Mouse (Mus musculus) midbrain, embryonic 16.5 days (tissue): ENCODE data around the gene Galnt10. TPM values are rescaled to one million over a fixed set of nuclear protein-coding genes. Genes with fewer than 3 reads are reported as not detected.

Source experiments
- ATAC-seq: fragments of 200-750 bp; cut with Nextera tagmentation; 2 replicates; pipeline ENCODE4 v1.8.0; 2017; ENCODE audit warnings: moderate TSS enrichment
- H3K27ac ChIP-seq: fragments of 300-500 bp; sonication (generic); 2 replicates; pipeline ENCODE4 v1.5.1; 2014; ENCODE audit warnings: mild to moderate bottlenecking, low read length, mixed read lengths
- H3K27me3 ChIP-seq: fragments of 300-500 bp; sonication (generic); 2 replicates; pipeline ENCODE4 v1.6.1; 2014; ENCODE audit warnings: low read depth, low read length, mixed read lengths; ENCODE audit not compliant: control insufficient read depth, insufficient read depth
- H3K36me3 ChIP-seq: fragments of 300-500 bp; sonication (generic); 2 replicates; pipeline ENCODE4 v1.6.1; 2014; ENCODE audit warnings: mild to moderate bottlenecking, low read length, moderate library complexity, mixed read lengths; ENCODE audit not compliant: control insufficient read depth, insufficient read depth
- H3K4me1 ChIP-seq: fragments of 300-500 bp; sonication (generic); 2 replicates; pipeline ENCODE4 v1.6.1; 2014; ENCODE audit warnings: mild to moderate bottlenecking, low read length, mixed read lengths; ENCODE audit not compliant: control insufficient read depth, insufficient read depth
- H3K4me2 ChIP-seq: fragments of 300-500 bp; sonication (generic); 2 replicates; pipeline ENCODE4 v1.6.1; 2014; ENCODE audit warnings: mild to moderate bottlenecking, low read length, mixed read lengths
- H3K4me3 ChIP-seq: fragments of 300-500 bp; sonication (generic); 2 replicates; pipeline ENCODE4 v1.5.1; 2014; ENCODE audit warnings: low read depth, mild to moderate bottlenecking, low read length, moderate library complexity, mixed read lengths
- H3K9ac ChIP-seq: fragments of 300-500 bp; sonication (generic); 2 replicates; pipeline ENCODE4 v1.6.1; 2014; ENCODE audit warnings: low read depth, low read length, mixed read lengths
- H3K9me3 ChIP-seq: fragments of 300-500 bp; sonication (generic); replicated peaks from 2 replicates; pipeline ENCODE4 v1.6.1; 2014; ENCODE audit warnings: mild to moderate bottlenecking, low read length, mixed read lengths; ENCODE audit not compliant: control insufficient read depth, poor library complexity, severe bottlenecking
- WGBS: fragments of 180-500 bp; shearing (Covaris S2); extraction: QIAGEN DNeasy Blood & Tissue Kit; methylation state at CpG from one replicate; pipeline ENCODE4 v1.1.7; 2014; 5-methylcytosine and 5-hydroxymethylcytosine counted together
- polyA plus RNA-seq: library from polyadenylated mRNA; unstranded; fragments of >200 nt; fragmentation: Nextera tagmentation; extraction: Ambion mirVana; gene quantifications from 2 replicates; pipeline ENCODE4 v1.2.1, GENCODE M21; 2015

The Galnt10 gene
- 14.7 and 14.8 TPM in 2 replicates for polyA plus RNA-seq

DNA sequence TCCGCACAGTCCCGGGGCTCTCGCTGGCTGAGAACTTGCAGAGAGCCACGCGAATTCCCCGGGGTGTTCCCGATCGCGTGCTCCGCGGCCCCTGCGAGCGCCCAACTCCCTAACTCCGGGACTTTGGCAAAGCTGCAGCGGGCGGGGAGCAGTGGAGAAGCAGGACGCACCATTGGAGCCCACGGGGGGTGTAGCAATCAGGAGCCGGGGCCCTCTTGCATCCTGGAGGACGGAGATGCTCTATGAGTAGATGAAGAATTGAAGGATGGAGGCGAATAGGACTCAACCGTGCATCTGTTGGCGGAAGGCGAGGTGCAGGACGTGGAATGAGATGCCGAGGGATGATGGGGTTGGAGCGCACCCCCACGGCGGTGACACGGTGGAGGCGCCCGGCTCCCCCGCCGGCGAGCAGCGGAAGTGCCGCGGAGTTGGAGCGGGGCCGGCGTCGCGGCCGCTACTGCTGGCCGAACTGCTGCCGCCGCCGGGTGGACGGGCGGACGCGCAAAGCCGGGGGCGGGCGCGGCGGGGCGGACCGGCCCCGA lies at the start of gene Galnt10:
Galnt10 (plus strand) TSS at position 425 of the 542 bp plus-strand sequence.
- WGBS = under 1% methylated on average over 57 of the region's 60 CpGs
- Histone ChIP-seq H3K4me1 (peaks cover 18% of the 10 kb centered on the region), H3K36me3 (no peaks in the 10 kb centered on the region), H3K4me2 (peak within 1 kb of the TSS; percentile 96), H3K27me3 (no peaks in the 10 kb centered on the region), H3K4me3 (peak within 1 kb of the TSS; percentile 66), H3K9me3 (no peaks in the 10 kb centered on the region), H3K9ac (peak within 1 kb of the TSS; percentile 85), H3K27ac (peak within 1 kb of the TSS; percentile 85)
- peak; percentile 91 for ATAC-seq

- peaks cover 22% of the 10 kb centered on the region for H3K4me1 ChIP-seq
- H3K9ac ChIP-seq = no peak overlapping the region
- H3K9me3 ChIP-seq = 0 out of 2 replicates have a peak, but pooled peaks cover 3% of the 10 kb centered on the region
- H3K27ac ChIP-seq = no peak overlapping the region
- H3K4me2 ChIP-seq = no peak overlapping the region
- H3K27me3 ChIP-seq = no peaks in the 10 kb centered on the region; the same call in none of the 2 replicates
- H3K4me3 ChIP-seq = no peak overlapping the region
- no peaks in the 10 kb centered on the region for H3K36me3 ChIP-seq
- no peak for ATAC-seq
- 54% methylated on average over 5 of the region's 5 CpGs for WGBS
Observed at GRCm38 (mm10) chr11:57595899-57596298, 49.3 kb upstream of the Galnt10 start.

GRCm38 (mm10) chr11:57598161-57598560 lies 47.1 kb upstream of the Galnt10 start:
- Histone ChIP-seq H3K9me3 (no peaks in the 10 kb centered on the region), H3K36me3 (no peaks in the 10 kb centered on the region), H3K27ac (no peak overlapping the region), H3K4me2 (no peak overlapping the region), H3K4me1 (peaks cover 27% of the 10 kb centered on the region), H3K27me3 (peaks cover under 1% of the 10 kb centered on the region; the same call in 1 of the 2 replicates), H3K9ac (no peak overlapping the region), H3K4me3 (no peak overlapping the region)
- 51% methylated on average over 5 of the region's 5 CpGs for WGBS
- ATAC-seq = no peak

- Histone ChIP-seq H3K9me3 (no peaks in the 10 kb centered on the region), H3K4me1 (peaks cover 27% of the 10 kb centered on the region), H3K4me3 (no peak overlapping the region), H3K27me3 (peaks cover 4% of the 10 kb centered on the region; the same call in 1 of the 2 replicates), H3K27ac (peak overlapping the region; percentile 68), H3K9ac (no peak overlapping the region), H3K36me3 (no peaks in the 10 kb centered on the region), H3K4me2 (no peak overlapping the region)
- ATAC-seq = no peak
- WGBS = 35% methylated on average over 6 of the region's 6 CpGs
Observed at GRCm38 (mm10) chr11:57599304-57599703, 45.9 kb upstream of the Galnt10 start.

DNA sequence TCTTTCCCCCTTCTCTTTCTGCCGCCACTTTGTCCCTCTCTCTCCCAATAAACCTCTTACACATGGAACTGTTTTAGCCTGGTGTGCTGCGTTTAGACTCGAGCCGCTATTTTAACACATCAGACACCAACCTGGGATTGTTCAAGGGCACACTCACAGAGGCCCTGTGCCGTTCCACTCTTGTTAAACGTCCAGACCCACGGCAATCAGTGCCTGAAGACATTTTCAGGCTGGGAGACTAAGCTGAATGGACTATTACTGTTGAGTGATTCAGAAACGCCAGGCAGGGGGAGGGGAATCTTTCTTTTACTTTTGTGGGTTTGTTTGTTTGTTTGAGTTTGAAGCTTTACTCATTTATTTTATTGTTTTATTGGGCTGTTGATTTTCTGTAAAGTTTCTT lies 45.1 kb upstream of the Galnt10 start:
- Histone ChIP-seq H3K4me3 (no peak overlapping the region), H3K9me3 (no peaks in the 10 kb centered on the region), H3K27me3 (peaks cover 4% of the 10 kb centered on the region; the same call in 1 of the 2 replicates), H3K27ac (peak overlapping the region; percentile 68), H3K4me1 (peaks cover 31% of the 10 kb centered on the region), H3K9ac (peak overlapping the region; percentile 31; the same call in 1 of the 2 replicates), H3K4me2 (peak overlapping the region; percentile 17; the same call in 1 of the 2 replicates), H3K36me3 (no peaks in the 10 kb centered on the region)
- ATAC-seq = no peak
- 8% methylated on average over 8 of the region's 8 CpGs for WGBS

DNA sequence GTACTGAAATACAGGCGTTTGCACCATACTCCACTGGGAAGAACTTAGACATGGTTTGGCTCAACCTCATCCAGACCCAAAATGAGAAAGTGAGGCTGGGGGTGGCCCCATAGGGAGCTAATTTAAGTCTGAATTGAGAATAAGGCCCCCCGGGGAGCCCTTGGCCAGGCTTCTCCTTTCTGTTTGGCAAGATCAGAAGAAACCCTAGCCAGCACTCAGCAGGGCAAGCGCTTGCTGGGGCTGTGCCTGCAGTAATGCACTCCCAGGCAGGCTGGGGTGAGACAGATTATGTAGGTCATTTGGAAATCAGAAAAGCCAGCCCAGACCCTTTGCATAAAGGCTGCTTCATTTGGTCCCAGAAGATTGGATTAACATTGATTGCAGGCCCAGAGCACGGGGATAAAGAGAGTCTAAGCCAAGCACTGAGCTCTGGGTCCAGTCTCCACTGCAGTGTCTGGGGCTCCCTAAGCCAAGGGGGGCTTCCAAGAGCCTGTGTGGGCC lies 44.6 kb upstream of the Galnt10 start:
- Histone ChIP-seq H3K4me1 (peaks cover 35% of the 10 kb centered on the region), H3K36me3 (no peaks in the 10 kb centered on the region), H3K4me3 (no peak overlapping the region), H3K9ac (no peak overlapping the region), H3K4me2 (no peak overlapping the region), H3K27me3 (peaks cover 4% of the 10 kb centered on the region; the same call in 1 of the 2 replicates), H3K27ac (peak overlapping the region; percentile 68), H3K9me3 (no peaks in the 10 kb centered on the region)
- WGBS = 2% methylated on average over 4 of the region's 4 CpGs
- peak; percentile 86 for ATAC-seq

GRCm38 (mm10) chr11:57601806-57602455 lies 43.3 kb upstream of the Galnt10 start:
- Histone ChIP-seq H3K27ac (peak overlapping the region; percentile 30; the same call in 1 of the 2 replicates), H3K9me3 (no peaks in the 10 kb centered on the region), H3K4me1 (peaks cover 33% of the 10 kb centered on the region), H3K27me3 (peaks cover 4% of the 10 kb centered on the region; the same call in 1 of the 2 replicates), H3K36me3 (no peaks in the 10 kb centered on the region), H3K4me2 (no peak overlapping the region), H3K4me3 (no peak overlapping the region), H3K9ac (no peak overlapping the region)
- no peak for ATAC-seq
- WGBS = 67% methylated on average over 2 of the region's 2 CpGs

DNA sequence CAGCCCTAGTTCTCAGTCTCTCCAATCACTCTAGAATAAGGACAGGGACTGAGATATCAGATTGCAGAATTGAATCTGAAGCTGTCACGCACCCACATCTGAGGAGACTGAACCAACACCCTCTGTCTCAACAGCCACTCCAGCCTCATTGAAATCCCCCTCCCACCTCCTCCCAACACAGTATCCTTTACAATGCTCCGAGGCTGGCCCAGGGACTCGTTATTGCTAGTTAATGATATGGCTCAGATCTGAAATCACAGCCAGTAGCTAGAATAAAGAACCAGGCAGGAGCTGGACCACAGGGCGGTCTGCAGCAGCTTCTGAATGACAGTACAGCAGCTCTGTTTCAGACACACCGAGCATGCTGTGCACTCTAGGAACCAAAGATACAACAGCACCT lies 40.2 kb upstream of the Galnt10 start:
- Histone ChIP-seq H3K9ac (no peak overlapping the region), H3K36me3 (no peaks in the 10 kb centered on the region), H3K27ac (no peak overlapping the region), H3K27me3 (peaks cover 4% of the 10 kb centered on the region; the same call in 1 of the 2 replicates), H3K9me3 (no peaks in the 10 kb centered on the region), H3K4me3 (no peak overlapping the region), H3K4me1 (peaks cover 21% of the 10 kb centered on the region), H3K4me2 (no peak overlapping the region)
- 20% methylated on average over 5 of the region's 5 CpGs for WGBS
- no peak for ATAC-seq

GRCm38 (mm10) chr11:57605660-57606059 lies 39.6 kb upstream of the Galnt10 start:
- Histone ChIP-seq H3K27me3 (peaks cover 4% of the 10 kb centered on the region; the same call in 1 of the 2 replicates), H3K4me3 (no peak overlapping the region), H3K27ac (no peak overlapping the region), H3K4me1 (peaks cover 16% of the 10 kb centered on the region), H3K9ac (no peak overlapping the region), H3K36me3 (no peaks in the 10 kb centered on the region), H3K4me2 (no peak overlapping the region), H3K9me3 (no peaks in the 10 kb centered on the region)
- WGBS = 76% methylated on average over 3 of the region's 3 CpGs
- ATAC-seq = no peak
